Mouse (Mus musculus) liver, embryonic 11.5 days (tissue): ENCODE data around the gene Neu3. TPM values are rescaled to one million over a fixed set of nuclear protein-coding genes. Genes with fewer than 3 reads are reported as not detected.
"Not testable (repeated sequence)": the region's sequence is repeated elsewhere in the genome, so short reads cannot be mapped to it uniquely, and the experiment has no call there.

Source experiments
- ATAC-seq: fragments of 200-750 bp; cut with Nextera tagmentation; replicated peaks from 2 replicates; pipeline ENCODE4 v1.8.0; 2017; ENCODE audit warnings: moderate number of reproducible peaks, mild to moderate bottlenecking, moderate TSS enrichment, moderate library complexity; ENCODE audit not compliant: low FRiP score
- DNase-seq: peaks from one replicate; pipeline ENCODE4 v3.0.0-alpha.2; 2017; ENCODE audit warnings: low spot score
- H3K27ac ChIP-seq: fragments of 300-500 bp; sonication (generic); 2 replicates; pipeline ENCODE4 v1.5.1; 2014; ENCODE audit warnings: mild to moderate bottlenecking, low read depth, low read length, control low read depth
- H3K27me3 ChIP-seq: fragments of 300-500 bp; sonication (generic); replicated peaks from 2 replicates; pipeline ENCODE4 v1.6.1; 2014; ENCODE audit warnings: low read length, mixed read lengths; ENCODE audit not compliant: control insufficient read depth, insufficient read depth
- H3K36me3 ChIP-seq: fragments of 300-500 bp; sonication (generic); 2 replicates; pipeline ENCODE4 v1.6.1; 2014; ENCODE audit warnings: mild to moderate bottlenecking, low read length, moderate library complexity, mixed read lengths; ENCODE audit not compliant: control insufficient read depth, insufficient read depth
- H3K4me1 ChIP-seq: fragments of 300-500 bp; sonication (generic); replicated peaks from 2 replicates; pipeline ENCODE4 v1.6.1; 2014; ENCODE audit warnings: low read length, mixed read lengths; ENCODE audit not compliant: control insufficient read depth, insufficient read depth
- H3K4me2 ChIP-seq: fragments of 300-500 bp; sonication (generic); 2 replicates; pipeline ENCODE4 v1.6.1; 2014; ENCODE audit warnings: mild to moderate bottlenecking, control low read depth, moderate library complexity
- H3K4me3 ChIP-seq: fragments of 300-500 bp; sonication (generic); 2 replicates; pipeline ENCODE4 v1.5.1; 2014; ENCODE audit warnings: low read depth, low read length, control low read depth
- H3K9ac ChIP-seq: fragments of 300-500 bp; sonication (generic); 2 replicates; pipeline ENCODE4 v1.6.1; 2014; ENCODE audit warnings: low read depth, low read length, control low read depth
- H3K9me3 ChIP-seq: fragments of 300-500 bp; sonication (generic); 2 replicates; pipeline ENCODE4 v1.6.1; 2016; ENCODE audit warnings: low read length, inconsistent platforms, mixed read lengths; ENCODE audit not compliant: control insufficient read depth
- WGBS: fragments of 180-500 bp; shearing (Covaris S2); extraction: QIAGEN DNeasy Blood & Tissue Kit; methylation state at CpG from one replicate; pipeline ENCODE4 v1.1.7; 2014; 5-methylcytosine and 5-hydroxymethylcytosine counted together
- polyA plus RNA-seq: library from polyadenylated mRNA; unstranded; fragments of >200 nt; fragmentation: Nextera tagmentation; extraction: Ambion mirVana; gene quantifications from 2 replicates; pipeline ENCODE4 v1.2.1, GENCODE M21; 2014

The Neu3 gene
- polyA plus RNA-seq, 1 experiment from 2014 or later, result 5.4 TPM

DNA sequence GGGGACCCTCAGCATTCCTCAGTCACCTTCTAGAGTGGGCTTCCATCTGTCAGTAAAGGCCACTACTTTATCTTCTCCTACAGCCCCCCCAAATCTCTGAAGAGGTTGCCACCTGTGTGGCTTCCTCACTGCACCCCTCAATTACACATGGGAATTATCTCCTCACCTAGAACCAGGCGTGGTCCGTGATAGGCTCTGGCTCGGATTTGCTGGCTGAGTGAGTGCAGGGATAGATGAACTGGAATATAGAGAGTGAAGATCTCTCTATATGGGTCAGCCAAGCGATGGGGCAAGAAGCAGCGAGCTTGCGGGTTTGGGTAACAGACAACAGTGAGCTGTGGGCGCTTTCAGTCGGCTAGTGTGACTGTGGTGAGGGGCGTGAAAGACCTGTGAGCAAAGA is 2.7 kb downstream of the Neu3 start:
- WGBS, result 55% methylated on average over 9 of the region's 9 CpGs
- peak; percentile 18 for ATAC-seq
- Histone ChIP-seq H3K4me3 (peak overlapping the region; percentile 26), H3K4me1 (peaks cover 51% of the 10 kb centered on the region), H3K9me3 (no peaks in the 10 kb centered on the region), H3K9ac (peak overlapping the region; percentile 42; the same call in 1 of the 2 replicates), H3K4me2 (peak overlapping the region; percentile 70), H3K27ac (peak overlapping the region; percentile 83), H3K27me3 (no peaks in the 10 kb centered on the region), H3K36me3 (no peaks in the 10 kb centered on the region)
- DNase-seq, result no peak

DNA sequence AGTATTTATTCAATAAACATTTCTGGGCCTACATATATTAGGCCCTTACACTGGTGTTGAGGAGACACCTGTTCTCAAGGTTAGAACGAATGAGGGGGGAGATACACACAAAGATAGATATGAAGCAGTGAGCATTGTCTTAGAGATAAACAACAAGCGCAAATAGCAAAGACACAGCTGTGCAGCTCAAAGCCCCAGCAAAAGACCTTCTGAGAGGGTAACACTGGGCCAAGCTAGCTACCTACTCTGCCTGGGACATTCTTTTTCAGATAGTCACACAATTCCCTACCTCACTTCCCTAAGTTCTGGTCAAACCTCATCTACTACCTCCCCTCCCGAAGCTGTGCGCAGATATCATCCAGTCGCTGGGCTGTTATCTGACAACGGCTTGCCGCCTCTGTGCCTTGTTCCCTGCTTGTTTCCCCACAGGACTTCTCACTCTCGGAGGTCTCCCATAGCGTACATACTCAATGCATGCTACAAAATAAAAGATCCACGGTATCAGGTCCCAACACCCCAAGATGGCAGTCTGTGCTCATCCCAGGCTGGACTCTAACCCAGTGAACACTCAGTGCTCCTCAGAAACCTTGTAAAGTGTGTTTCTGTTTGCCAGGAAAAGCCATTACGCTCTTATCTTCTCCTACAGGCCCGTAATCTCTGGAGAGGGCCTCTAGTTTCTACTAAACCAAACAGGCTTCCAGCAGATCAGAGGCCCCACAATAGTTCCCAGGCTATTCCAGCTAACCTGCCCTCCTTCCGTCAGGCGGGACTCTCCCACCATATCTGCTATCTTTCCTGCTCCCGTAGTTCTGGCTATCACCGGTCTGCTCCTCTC is 3.4 kb downstream of the Neu3 start:
- Histone ChIP-seq H3K36me3 (no peaks in the 10 kb centered on the region), H3K27ac (peak overlapping the region; percentile 83), H3K4me2 (peak overlapping the region; percentile 70), H3K9me3 (no peaks in the 10 kb centered on the region), H3K4me3 (peak overlapping the region; percentile 26), H3K9ac (peak overlapping the region; percentile 42), H3K4me1 (peaks cover 51% of the 10 kb centered on the region), H3K27me3 (no peaks in the 10 kb centered on the region)
- ATAC-seq, result peak; percentile 76
- WGBS, result 23% methylated on average over 16 of the region's 16 CpGs
- DNase-seq, result peak; percentile 42

DNA sequence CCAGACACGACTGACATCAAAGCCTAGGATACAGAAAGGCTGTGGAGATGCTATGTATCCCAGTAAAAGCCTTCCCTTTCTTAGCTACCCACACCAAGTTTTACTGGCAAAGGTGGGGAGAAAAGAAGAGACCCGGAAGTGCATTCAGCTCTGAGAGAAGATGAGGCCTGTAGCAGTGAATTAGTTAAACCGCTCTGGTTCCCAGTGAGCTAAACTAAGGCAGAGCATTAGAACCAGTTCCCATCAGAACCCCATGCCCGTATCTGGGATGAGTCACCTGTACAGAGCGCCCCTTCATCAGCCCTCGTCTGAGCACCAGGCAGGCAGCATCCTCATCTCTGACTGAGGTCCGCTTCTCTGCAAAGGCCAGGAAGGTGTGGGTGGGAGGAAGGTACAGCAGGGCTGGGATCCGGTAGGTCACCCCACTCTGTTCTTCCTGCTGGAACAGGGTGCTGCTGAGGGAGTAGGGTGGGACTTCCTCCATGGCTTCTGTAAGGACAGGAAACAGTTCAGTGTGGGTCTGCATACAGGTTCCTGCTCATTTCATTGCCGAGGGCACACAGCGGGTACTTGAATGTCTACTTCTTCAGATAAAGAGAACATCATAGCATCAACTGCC is 5.1 kb downstream of the Neu3 start:
- whole genome bisulfite sequencing, result 80% methylated on average over 10 of the region's 10 CpGs
- Histone ChIP-seq H3K27me3 (no peaks in the 10 kb centered on the region), H3K4me1 (peaks cover 47% of the 10 kb centered on the region), H3K4me2 (peak overlapping the region; percentile 58), H3K4me3 (no peak overlapping the region), H3K36me3 (no peaks in the 10 kb centered on the region), H3K9ac (peak overlapping the region; percentile 32; the same call in 1 of the 2 replicates), H3K27ac (peak overlapping the region; percentile 78), H3K9me3 (no peaks in the 10 kb centered on the region)
- ATAC-seq (no peak), DNase-seq (no peak)

DNA sequence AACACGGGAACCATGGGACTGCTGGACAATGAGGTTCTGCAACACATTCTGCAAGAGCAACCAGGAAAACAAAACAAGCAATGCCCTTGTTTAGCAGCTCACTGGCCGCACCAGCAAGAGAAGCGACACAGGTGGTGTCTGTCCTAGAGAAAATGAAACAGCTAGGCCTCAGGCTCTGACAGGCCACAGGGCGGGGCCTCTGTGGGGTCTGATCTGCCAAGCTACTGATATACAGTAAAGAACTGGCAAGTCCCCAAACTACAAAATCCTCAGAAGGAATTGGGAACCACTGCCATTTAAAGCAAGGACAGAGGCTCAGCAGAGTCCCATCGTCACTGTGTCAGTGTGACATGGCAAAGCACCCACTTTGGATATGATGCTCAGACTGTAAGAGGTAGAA is 5.8 kb downstream of the Neu3 start:
- no peaks in the 10 kb centered on the region for H3K36me3 ChIP-seq
- peak overlapping the region; percentile 78 for H3K27ac ChIP-seq
- ATAC-seq, result peak; percentile 75
- H3K4me1 ChIP-seq, result peaks cover 49% of the 10 kb centered on the region
- no peak for DNase-seq
- H3K4me3 ChIP-seq, result no peak overlapping the region
- H3K9me3 ChIP-seq, result no peaks in the 10 kb centered on the region
- peak overlapping the region; percentile 58 for H3K4me2 ChIP-seq
- 67% methylated on average over 5 of the region's 5 CpGs for WGBS
- no peaks in the 10 kb centered on the region for H3K27me3 ChIP-seq
- H3K9ac ChIP-seq, result peak overlapping the region; percentile 32; the same call in 1 of the 2 replicates

DNA sequence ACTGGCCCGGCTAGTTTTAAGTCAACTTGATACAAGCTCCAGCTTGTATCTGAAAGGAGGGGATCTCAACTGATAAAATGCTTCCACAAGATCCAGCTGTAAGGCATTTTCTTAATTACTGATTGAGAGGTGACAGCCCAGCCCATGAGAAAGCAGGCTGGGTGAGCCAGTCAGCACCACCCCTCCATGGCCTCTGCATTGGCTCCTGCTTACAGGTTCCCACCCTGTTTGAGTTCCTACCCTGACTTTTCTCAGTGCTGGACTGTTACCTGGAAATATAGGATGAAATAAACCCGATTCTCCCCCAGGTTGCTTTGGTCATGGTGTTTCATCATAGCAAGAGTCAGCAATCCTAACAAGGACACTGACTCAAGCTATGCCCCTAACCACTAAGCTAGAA is 6.3 kb downstream of the Neu3 start:
- no peaks in the 10 kb centered on the region for H3K36me3 ChIP-seq
- no peaks in the 10 kb centered on the region for H3K9me3 ChIP-seq
- H3K4me2 ChIP-seq, result peak overlapping the region; percentile 58
- H3K4me3 ChIP-seq, result no peak overlapping the region
- DNase-seq, result no peak
- H3K27me3 ChIP-seq, result no peaks in the 10 kb centered on the region
- H3K4me1 ChIP-seq, result peaks cover 47% of the 10 kb centered on the region
- no peak overlapping the region for H3K9ac ChIP-seq
- ATAC-seq, result 0 out of 2 replicates have a peak, but pooled peaks have one; percentile 37
- H3K27ac ChIP-seq, result peak overlapping the region; percentile 78
- 75% methylated on average over 2 of the region's 2 CpGs for WGBS

DNA sequence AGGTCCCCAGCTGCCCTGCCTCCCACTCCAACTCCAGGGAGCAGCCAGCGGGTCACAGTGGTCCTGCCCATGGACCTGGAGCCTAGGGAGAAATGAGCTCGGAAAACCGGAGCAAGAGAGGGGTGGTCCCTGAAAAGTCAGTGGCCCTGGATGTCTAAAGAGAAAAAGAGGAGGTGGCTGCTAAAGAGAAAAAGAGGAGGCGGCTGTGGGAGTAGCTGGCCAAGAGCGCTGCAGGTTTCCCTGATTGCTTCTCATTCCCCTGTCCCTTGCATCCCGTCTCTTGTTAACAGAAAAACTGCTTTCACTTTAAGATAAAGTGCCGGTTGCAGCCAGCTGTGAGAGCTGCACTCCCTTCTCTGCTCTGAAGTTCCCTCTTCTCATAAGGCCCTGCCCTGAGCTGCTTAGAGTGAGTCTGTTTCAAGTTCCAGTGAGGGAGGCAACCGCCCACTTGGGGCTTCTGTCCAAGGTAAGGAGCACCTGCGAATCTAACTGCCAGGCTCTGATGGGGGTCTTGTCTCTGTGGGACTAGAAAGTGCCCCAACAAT is 10.0 kb downstream of the Neu3 start:
- H3K27me3 ChIP-seq, DNase-seq, H3K9me3 ChIP-seq, H3K36me3 ChIP-seq, H3K4me3 ChIP-seq, ATAC-seq: not testable (repeated sequence)
- 16% methylated on average over 9 of the region's 9 CpGs for WGBS
- peaks cover 19% of the 10 kb centered on the region for H3K4me1 ChIP-seq
- H3K9ac ChIP-seq, result 0 out of 2 replicates have a peak overlapping the region, but pooled peaks have one; percentile 14
- peak overlapping the region; percentile 19; the same call in 1 of the 2 replicates for H3K27ac ChIP-seq
- peak overlapping the region; percentile 47 for H3K4me2 ChIP-seq

DNA sequence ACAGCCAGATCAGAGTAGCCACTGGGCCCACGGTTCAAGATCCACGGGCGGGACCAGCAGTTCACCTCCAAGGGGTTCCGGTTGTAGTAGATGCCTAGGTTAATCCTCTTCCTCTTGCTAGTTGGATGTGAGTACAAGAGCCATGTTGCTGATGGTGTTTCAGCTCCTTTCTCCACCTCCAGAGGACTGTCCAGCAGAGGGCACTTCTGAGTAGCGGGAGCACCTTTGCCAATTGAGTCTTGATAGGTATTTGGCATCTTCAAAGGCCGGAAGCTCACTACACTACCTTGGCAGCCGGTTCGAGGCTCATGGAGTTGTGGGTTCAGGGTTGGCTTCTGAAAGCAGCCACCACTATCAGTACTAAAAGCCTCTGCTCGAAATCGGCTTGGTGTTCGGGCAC is 14.8 kb downstream of the Neu3 start:
- H3K9ac ChIP-seq, result no peak overlapping the region
- no peak overlapping the region for H3K27ac ChIP-seq
- H3K4me1 ChIP-seq, result peaks cover 3% of the 10 kb centered on the region; the same call in 1 of the 2 replicates
- no peak for DNase-seq
- no peak overlapping the region for H3K4me3 ChIP-seq
- no peaks in the 10 kb centered on the region for H3K9me3 ChIP-seq
- H3K4me2 ChIP-seq, result no peak overlapping the region
- 90% methylated on average over 11 of the region's 11 CpGs for WGBS
- H3K36me3 ChIP-seq, result peaks cover 7% of the 10 kb centered on the region; the same call in 1 of the 2 replicates
- no peaks in the 10 kb centered on the region for H3K27me3 ChIP-seq
- ATAC-seq, result no peak

DNA sequence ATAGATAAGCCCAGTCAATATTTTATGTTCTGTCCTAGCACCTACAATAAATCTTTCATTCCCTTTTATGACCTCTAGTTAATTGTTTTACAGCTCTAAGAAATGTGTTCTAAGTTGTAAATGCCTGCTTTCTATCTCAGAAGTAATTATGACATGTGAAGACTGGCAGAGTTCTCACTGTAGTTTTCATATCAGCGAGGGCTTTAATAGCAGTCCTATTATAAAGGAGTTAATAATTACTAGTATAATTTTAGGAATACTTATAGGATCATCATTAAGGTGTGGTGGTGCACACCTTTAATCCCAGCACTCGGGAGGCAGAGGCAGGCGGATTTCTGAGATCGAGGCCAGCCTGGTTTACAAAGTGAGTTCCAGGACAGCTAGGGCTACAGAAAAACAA is 16.6 kb downstream of the Neu3 start:
- H3K36me3 ChIP-seq, result peaks cover 7% of the 10 kb centered on the region; the same call in 1 of the 2 replicates

More for the DNA sequence above, 16.6 kb downstream of the Neu3 start:
- WGBS, result 83% methylated on average over 4 of the region's 4 CpGs
- H3K4me2 ChIP-seq, result no peak overlapping the region
- no peaks in the 10 kb centered on the region for H3K4me1 ChIP-seq
- ATAC-seq (no peak), DNase-seq (no peak)
- no peaks in the 10 kb centered on the region for H3K9me3 ChIP-seq
- no peak overlapping the region for H3K27ac ChIP-seq
- H3K27me3 ChIP-seq, result no peaks in the 10 kb centered on the region
- no peak overlapping the region for H3K9ac ChIP-seq
- no peak overlapping the region for H3K4me3 ChIP-seq
